In the genomic region with DNA sequence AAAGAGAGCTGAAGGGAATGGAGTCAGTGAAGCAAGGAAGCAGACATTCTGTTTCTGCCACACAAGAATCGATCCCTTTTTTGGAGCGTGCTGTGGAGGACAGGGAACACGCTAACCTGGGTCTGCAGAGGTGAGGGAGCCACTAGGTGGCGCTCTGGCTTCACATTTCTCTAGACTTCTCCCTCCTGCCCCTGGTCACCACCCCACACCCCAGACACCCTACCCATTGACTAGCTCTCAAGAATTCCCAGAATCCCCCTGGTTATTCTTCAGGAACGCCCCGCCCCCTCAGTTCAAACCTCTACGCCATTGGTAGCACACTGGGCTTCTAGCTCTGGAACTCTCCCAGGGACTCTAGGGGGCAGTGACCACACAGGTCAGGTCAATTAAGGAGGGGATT, we compare ENCODE assay signal across 9 mouse cellular contexts. TPM values are rescaled to one million over a fixed set of nuclear protein-coding genes. Genes with fewer than 3 reads are reported as not detected.
DNase-seq lines count a peak whose midpoint lies in the region; ATAC-seq and TF ChIP-seq lines count a peak whose summit lies in the region.
"Had no signal": no experiment of that assay in that cellular context is flagged by ENCODE, and none has a peak within 500 bp of the region (broad histone marks: within the 10 kb centered on the region; RNA-seq: fewer than 3 reads in every experiment).

No protein-coding gene starts in this region.

- ATAC-seq in frontal cortex, adult (ENCODE audit: low TSS enrichment) = peak; percentile 86
- ATAC-seq in lung, postnatal 0 days = peak; percentile 66

- WGBS in lung, postnatal 0 days = 43% methylated on average over 7 of the region's 7 CpGs

- H3K4me2 ChIP-seq in lung, postnatal 0 days (replicated peaks; ENCODE audit: low read depth, low read length) = no peak overlapping the region
- H3K4me2 ChIP-seq: midbrain, embryonic 12.5 days had no signal

- no peaks in the 10 kb centered on the region for H3K27me3 ChIP-seq in lung, postnatal 0 days (replicated peaks; ENCODE audit: insufficient read depth, low read length)
- H3K27me3 ChIP-seq: midbrain, embryonic 12.5 days had no signal

- H3K9me3 ChIP-seq in lung, postnatal 0 days (ENCODE audit: low read length) = no peaks in the 10 kb centered on the region
- H3K9me3 ChIP-seq: midbrain, embryonic 12.5 days had no signal

- TF ChIP-seq EP300 in lung, postnatal 0 days (IDR thresholded peaks at IDR 0.05) = 0 out of 2 replicates have a peak, but pooled peaks have one; percentile 11

- peak; percentile 99 for DNase-seq in R1 (ENCODE audit: low read depth, low spot score)
- peak; percentile 77 for DNase-seq in cerebellum, adult 9-10 months
- peak; percentile 81 for DNase-seq in heart, postnatal 4 days
- peak; percentile 51 to 84 for DNase-seq in layer of hippocampus, adult 18-20 months (ENCODE audit: low spot score in 2 of 2)
- DNase-seq in lung, postnatal 0 days (ENCODE audit: low spot score) = peak; percentile 92
- peak; percentile 82 for DNase-seq in retina, embryonic 14.5 days (ENCODE audit: low spot score)
- DNase-seq in thymus, postnatal 36 days = peak; percentile 76

- no peaks in the 10 kb centered on the region for H3K4me1 ChIP-seq in lung, postnatal 0 days (ENCODE audit: insufficient read depth, low read depth, low read length)
- H3K4me1 ChIP-seq: midbrain, embryonic 12.5 days had no signal

- H3K4me3 ChIP-seq in lung, postnatal 0 days (ENCODE audit: low read depth, low read length) = no peak overlapping the region
- H3K4me3 ChIP-seq: midbrain, embryonic 12.5 days had no signal

- peak; percentile 83 for TF ChIP-seq CTCF in lung, postnatal 0 days (IDR thresholded peaks at IDR 0.05)

- no peak overlapping the region for H3K9ac ChIP-seq in lung, postnatal 0 days (replicated peaks; ENCODE audit: low read depth)
- H3K9ac ChIP-seq: midbrain, embryonic 12.5 days had no signal

- peaks cover 7% of the 10 kb centered on the region; the same call in 1 of the 2 replicates for H3K36me3 ChIP-seq in lung, postnatal 0 days (ENCODE audit: insufficient read depth, low read length)
- H3K36me3 ChIP-seq: midbrain, embryonic 12.5 days had no signal

- no peak overlapping the region for H3K27ac ChIP-seq in lung, postnatal 0 days (ENCODE audit: low read length)
- H3K27ac ChIP-seq: midbrain, embryonic 12.5 days had no signal

RNA-seq across cellular contexts. Expression of gene Pmvk, which starts 4.8 kb away (rescaled TPM):
- total RNA-seq in heart, postnatal 4 days (2021) = 10 to 100 TPM; 11.3 to 13.3 TPM
- 10 to 100 TPM; 29.4 to 34.3 TPM for total RNA-seq in layer of hippocampus, adult 18-20 months (2021)
- polyA plus RNA-seq in lung, postnatal 0 days (2015; fragmentation: Nextera tagmentation; extraction: Ambion mirVana) = 53.5 and 96.6 TPM in 2 replicates

RNA-seq across cellular contexts. Expression of gene Pbxip1, which starts 13.0 kb away (rescaled TPM):
- 10 to 100 TPM; 66.0 to 73.8 TPM for total RNA-seq in heart, postnatal 4 days (2021)
- total RNA-seq in layer of hippocampus, adult 18-20 months (2021) = 10 to 100 TPM; 37.7 to 41.2 TPM
- polyA plus RNA-seq in lung, postnatal 0 days (2015; fragmentation: Nextera tagmentation; extraction: Ambion mirVana) = 55.9 and 63.0 TPM in 2 replicates

RNA-seq across cellular contexts. Expression of gene Pygo2, which starts 19.5 kb away (rescaled TPM):
- total RNA-seq in heart, postnatal 4 days (2021) = 10 to 100 TPM; 20.3 to 22.1 TPM
- 10 to 100 TPM; 60.4 to 64.9 TPM for total RNA-seq in layer of hippocampus, adult 18-20 months (2021)
- polyA plus RNA-seq in lung, postnatal 0 days (2015; fragmentation: Nextera tagmentation; extraction: Ambion mirVana) = 19.4 and 20.7 TPM in 2 replicates

RNA-seq across cellular contexts. Expression of gene Shc1, which starts 31.3 kb away (rescaled TPM):
- 10 to 100 TPM; 68.8 to 69.2 TPM for total RNA-seq in heart, postnatal 4 days (2021)
- total RNA-seq in layer of hippocampus, adult 18-20 months (2021) = 10 to 100 TPM; 11.5 to 12.8 TPM
- polyA plus RNA-seq in lung, postnatal 0 days (2015; fragmentation: Nextera tagmentation; extraction: Ambion mirVana) = 52.6 and 55.7 TPM in 2 replicates

RNA-seq across cellular contexts. Expression of gene Cks1b, which starts 31.4 kb away (rescaled TPM):
- 10 to 100 TPM; 62.8 to 64.3 TPM for total RNA-seq in heart, postnatal 4 days (2021)
- 1 to 10 TPM; 2.3 to 2.4 TPM for total RNA-seq in layer of hippocampus, adult 18-20 months (2021)
- polyA plus RNA-seq in lung, postnatal 0 days (2015; fragmentation: Nextera tagmentation; extraction: Ambion mirVana) = 75.5 and 83.0 TPM in 2 replicates
